Mouse (Mus musculus) adipocyte (in vitro differentiated cells): ENCODE measurements around the gene Exoc3l.
A peak's percentile ranks its signal among the peaks of the same experiment; 100 is the strongest.

Experiments
- DNase-seq: peaks from one replicate; pipeline ENCODE4 v3.0.0-alpha.2; 2016; ENCODE audit warnings: low spot score

The Exoc3l gene

GRCm38 (mm10) chr8:105268342-105269074 is 27.4 kb downstream of the Exoc3l start:
- no peak for DNase-seq

- no peak for DNase-seq
Observed at GRCm38 (mm10) chr8:105266775-105267174, 29.1 kb downstream of the Exoc3l start.

GRCm38 (mm10) chr8:105265128-105265527 is 30.8 kb downstream of the Exoc3l start:
- peak; percentile 42 for DNase-seq

- DNase-seq = peak; percentile 69
Observed at GRCm38 (mm10) chr8:105264024-105264982, 31.6 kb downstream of the Exoc3l start, which contains the start of the genes Tradd and Fbxl8. Gene Tradd (minus strand): TSS chr8:105264609. Gene Fbxl8 (plus strand): TSS chr8:105264648.

- peak; percentile 39 for DNase-seq
Observed at GRCm38 (mm10) chr8:105263244-105263912, 32.5 kb downstream of the Exoc3l start.

- no peak for DNase-seq
Observed at GRCm38 (mm10) chr8:105261326-105261980, 34.4 kb downstream of the Exoc3l start.

- no peak for DNase-seq
Observed at GRCm38 (mm10) chr8:105260371-105261099, 35.4 kb downstream of the Exoc3l start.

GRCm38 (mm10) chr8:105259721-105260320 is 36.1 kb downstream of the Exoc3l start:
- no peak for DNase-seq

- DNase-seq = no peak
Observed at GRCm38 (mm10) chr8:105258911-105259720, 36.8 kb downstream of the Exoc3l start.

GRCm38 (mm10) chr8:105257318-105258114 is 38.4 kb downstream of the Exoc3l start:
- no peak for DNase-seq

- peak; percentile 93 for DNase-seq
Observed at GRCm38 (mm10) chr8:105254966-105255350, 40.9 kb downstream of the Exoc3l start, which contains the start of gene B3gnt9. Gene B3gnt9 (minus strand): TSS chr8:105255153.

- peak; percentile 91 for DNase-seq
Observed at GRCm38 (mm10) chr8:105254152-105254965, 41.5 kb downstream of the Exoc3l start.

- no peak for DNase-seq
Observed at GRCm38 (mm10) chr8:105253766-105254151, 42.1 kb downstream of the Exoc3l start.

GRCm38 (mm10) chr8:105252680-105253537 is 43.0 kb downstream of the Exoc3l start:
- DNase-seq = no peak

- no peak for DNase-seq
Observed at GRCm38 (mm10) chr8:105251954-105252353, 43.9 kb downstream of the Exoc3l start.

- DNase-seq = no peak
Observed at GRCm38 (mm10) chr8:105241016-105241415, 54.9 kb downstream of the Exoc3l start.
